10 mouse cellular contexts compared by ENCODE assay signal in genomic region chr15:94252962-94253712, GRCm38 (mm10).
A peak's percentile ranks its signal among the peaks of the same experiment; 100 is the strongest.
DNase-seq lines count a peak whose midpoint lies in the region; ATAC-seq and TF ChIP-seq lines count a peak whose summit lies in the region.
"Had no signal": no experiment of that assay in that cellular context is flagged by ENCODE, and none has a peak within 500 bp of the region (broad histone marks: within the 10 kb centered on the region; RNA-seq: fewer than 3 reads in every experiment).

No protein-coding gene starts in this region.

- 30% methylated on average over 13 of the region's 13 CpGs for WGBS in lung, embryonic 14.5 days
- WGBS in lung, adult 2 months: 62% methylated on average over 13 of the region's 13 CpGs
- 61% methylated on average over 13 of the region's 13 CpGs for WGBS in embryonic facial prominence, embryonic 11.5 days
- WGBS in stomach, embryonic 14.5 days: 46% methylated on average over 13 of the region's 13 CpGs

- TF ChIP-seq POLR2A in lung, adult 2 months (IDR thresholded peaks at IDR 0.05; ENCODE audit: borderline replicate concordance, extremely low read depth, low read depth, low read length): no peak

- H3K4me3 ChIP-seq in lung, embryonic 14.5 days (ENCODE audit: low read depth, low read length): no peak overlapping the region
- no peak overlapping the region for H3K4me3 ChIP-seq in lung, adult 2 months (replicated peaks; ENCODE audit: extremely low read depth, low read depth, low read length)
- no peak overlapping the region for H3K4me3 ChIP-seq in embryonic facial prominence, embryonic 11.5 days (ENCODE audit: low read depth, low read length)
- no peak overlapping the region for H3K4me3 ChIP-seq in stomach, embryonic 14.5 days (ENCODE audit: low read depth, low read length)

- H3K4me2 ChIP-seq in lung, embryonic 14.5 days: no peak overlapping the region
- no peak overlapping the region for H3K4me2 ChIP-seq in embryonic facial prominence, embryonic 11.5 days (ENCODE audit: low read depth, low read length)
- no peak overlapping the region for H3K4me2 ChIP-seq in stomach, embryonic 14.5 days (replicated peaks; ENCODE audit: low read depth, low read length)

- ATAC-seq in lung, embryonic 14.5 days (ENCODE audit: insufficient read depth): peak; percentile 42; the same call in 1 of the 2 replicates
- ATAC-seq in embryonic facial prominence, embryonic 11.5 days (replicated peaks; ENCODE audit: insufficient number of reproducible peaks, low FRiP score, low TSS enrichment, low read depth): no peak
- no peak for ATAC-seq in stomach, embryonic 14.5 days (ENCODE audit: insufficient number of reproducible peaks, insufficient read depth, low FRiP score, low read depth)
- no peak for ATAC-seq in inflammation-experienced regulatory T-cells, adult 6 months

- H3K4me1 ChIP-seq in lung, embryonic 14.5 days (ENCODE audit: insufficient read depth): peaks cover 20% of the 10 kb centered on the region; the same call in 1 of the 2 replicates
- H3K4me1 ChIP-seq in lung, adult 2 months (ENCODE audit: control insufficient read depth, insufficient read depth, low read length): peaks cover 3% of the 10 kb centered on the region
- no peaks in the 10 kb centered on the region for H3K4me1 ChIP-seq in embryonic facial prominence, embryonic 11.5 days (ENCODE audit: control insufficient read depth, insufficient read depth, low read length)
- H3K4me1 ChIP-seq in stomach, embryonic 14.5 days (ENCODE audit: control insufficient read depth, insufficient read depth, low read length): peaks cover 4% of the 10 kb centered on the region; the same call in 1 of the 2 replicates

- no peaks in the 10 kb centered on the region for H3K36me3 ChIP-seq in lung, embryonic 14.5 days (ENCODE audit: insufficient read depth)
- H3K36me3 ChIP-seq in embryonic facial prominence, embryonic 11.5 days (replicated peaks; ENCODE audit: control insufficient read depth, insufficient read depth, low read depth, low read length): no peaks in the 10 kb centered on the region
- H3K36me3 ChIP-seq in stomach, embryonic 14.5 days (ENCODE audit: control insufficient read depth, insufficient read depth, low read length): no peaks in the 10 kb centered on the region

- no peaks in the 10 kb centered on the region for H3K27me3 ChIP-seq in lung, embryonic 14.5 days (ENCODE audit: insufficient read depth, low read length)
- no peaks in the 10 kb centered on the region for H3K27me3 ChIP-seq in embryonic facial prominence, embryonic 11.5 days (ENCODE audit: control insufficient read depth, insufficient read depth, low read length)
- H3K27me3 ChIP-seq in stomach, embryonic 14.5 days (ENCODE audit: control insufficient read depth, insufficient read depth, low read length): no peaks in the 10 kb centered on the region

- peak overlapping the region; percentile 72; the same call in 1 of the 2 replicates for H3K27ac ChIP-seq in lung, embryonic 14.5 days (ENCODE audit: low read depth)
- no peak overlapping the region for H3K27ac ChIP-seq in embryonic facial prominence, embryonic 11.5 days (replicated peaks; ENCODE audit: low read depth, low read length)
- H3K27ac ChIP-seq in stomach, embryonic 14.5 days (ENCODE audit: low read length): peak overlapping the region; percentile 69; the same call in 1 of the 2 replicates
- H3K27ac ChIP-seq: macrophage had no signal

- no peaks in the 10 kb centered on the region for H3K9me3 ChIP-seq in lung, embryonic 14.5 days (ENCODE audit: low read depth, low read length)
- no peaks in the 10 kb centered on the region for H3K9me3 ChIP-seq in embryonic facial prominence, embryonic 11.5 days (replicated peaks; ENCODE audit: control insufficient read depth, low read length)
- no peaks in the 10 kb centered on the region for H3K9me3 ChIP-seq in stomach, embryonic 14.5 days (ENCODE audit: control insufficient read depth, low read depth, low read length)

- H3K9ac ChIP-seq in lung, embryonic 14.5 days: no peak overlapping the region
- H3K9ac ChIP-seq in embryonic facial prominence, embryonic 11.5 days (replicated peaks; ENCODE audit: low read length): no peak overlapping the region
- no peak overlapping the region for H3K9ac ChIP-seq in stomach, embryonic 14.5 days (replicated peaks; ENCODE audit: low read depth, low read length)

- peak; percentile 70 for DNase-seq in embryo, embryonic 10 days (ENCODE audit: low spot score)
- DNase-seq in embryo, embryonic 9.5 days (ENCODE audit: extremely low spot score): no peak
- DNase-seq in lung, embryonic 14.5 days: peak; percentile 90
- DNase-seq in lung, adult 2 months: no peak
- DNase-seq in embryonic facial prominence, embryonic 11.5 days (ENCODE audit: low spot score): peak; percentile 59
- no peak for DNase-seq in adrenal gland, postnatal 4 days (ENCODE audit: low spot score in 2 of 2)
- DNase-seq: kidney, adult 8-10 months had no signal

- peak; percentile 64 for TF ChIP-seq CTCF in lung, embryonic 14.5 days (IDR thresholded peaks at IDR 0.05; ENCODE audit: low read depth)
- TF ChIP-seq CTCF in lung, adult 2 months (IDR thresholded peaks at IDR 0.05; ENCODE audit: insufficient read depth, low read length): no peak

Comparison
In these comparisons a context has a peak if more than half of its experiments do, and no peak if none do; other contexts are left out.
1. DNase-seq: peak in embryo, embryonic 10 days (single experiment), lung, embryonic 14.5 days (single experiment) and embryonic facial prominence, embryonic 11.5 days (single experiment); none in embryo, embryonic 9.5 days (single experiment), lung, adult 2 months (single experiment) and adrenal gland, postnatal 4 days (0 of 2).